Mouse (Mus musculus) midbrain, embryonic 10.5 days (tissue): ENCODE data around the gene Megf11. TPM values are rescaled to one million over a fixed set of nuclear protein-coding genes. Genes with fewer than 3 reads are reported as not detected.
A peak's percentile ranks its signal among the peaks of the same experiment; 100 is the strongest.

Source experiments
- DNase-seq: peaks from one replicate; pipeline ENCODE4 v3.0.0-alpha.2; 2017; ENCODE audit warnings: low spot score
- H3K27ac ChIP-seq: fragments of 300-500 bp; sonication (generic); replicated peaks from 2 replicates; pipeline ENCODE4 v1.5.1; 2016; ENCODE audit warnings: mild to moderate bottlenecking
- H3K27me3 ChIP-seq: fragments of 300-500 bp; sonication (generic); 2 replicates; pipeline ENCODE4 v1.6.1; 2016; ENCODE audit warnings: low read depth, mild to moderate bottlenecking; ENCODE audit not compliant: poor library complexity, severe bottlenecking
- H3K36me3 ChIP-seq: fragments of 300-500 bp; sonication (generic); 2 replicates; pipeline ENCODE4 v1.6.1; 2016; ENCODE audit warnings: mild to moderate bottlenecking, moderate library complexity
- H3K4me1 ChIP-seq: fragments of 300-500 bp; sonication (generic); 2 replicates; pipeline ENCODE4 v1.6.1; 2016
- H3K4me3 ChIP-seq: fragments of 300-500 bp; sonication (generic); 2 replicates; pipeline ENCODE4 v1.5.1; 2016; ENCODE audit warnings: mild to moderate bottlenecking, moderate library complexity
- H3K9me3 ChIP-seq: fragments of 300-500 bp; sonication (generic); replicated peaks from 2 replicates; pipeline ENCODE4 v1.6.1; 2016; ENCODE audit warnings: mild to moderate bottlenecking
- WGBS: fragments of 180-500 bp; shearing (Covaris S2); methylation state at CpG from one replicate; pipeline ENCODE4 v1.1.7; 2016; 5-methylcytosine and 5-hydroxymethylcytosine counted together
- polyA plus RNA-seq: library from polyadenylated mRNA; unstranded; fragments of >200 nt; fragmentation: Nextera tagmentation; extraction: Ambion mirVana; gene quantifications from 2 replicates; pipeline ENCODE4 v1.2.1, GENCODE M21; 2016

The Megf11 gene
- polyA plus RNA-seq, 1 experiment from 2014 or later: 1.3 TPM

DNA sequence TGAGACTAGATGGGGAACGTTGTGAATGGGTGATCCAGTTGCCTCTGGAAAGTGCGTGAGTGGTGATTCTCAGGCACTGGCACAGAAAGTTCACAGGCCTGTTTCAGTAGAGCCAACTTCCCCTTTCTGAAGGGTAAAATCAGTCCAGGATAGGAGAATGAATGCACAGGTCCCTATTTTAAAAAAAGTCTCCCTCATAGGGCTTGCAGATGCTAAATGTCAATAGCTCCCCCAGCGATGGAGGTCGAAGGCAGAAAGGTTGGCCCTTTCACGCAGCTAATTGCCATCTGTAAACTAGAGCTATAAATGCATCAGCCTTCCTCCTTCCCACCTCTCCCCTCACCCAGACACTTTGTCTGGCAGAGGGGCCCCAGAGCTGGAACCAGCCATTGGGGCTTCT, 200.9 kb downstream of the Megf11 start:
- Histone ChIP-seq H3K4me1 (peaks cover 9% of the 10 kb centered on the region; the same call in 1 of the 2 replicates), H3K36me3 (no peaks in the 10 kb centered on the region), H3K27me3 (peaks cover 4% of the 10 kb centered on the region; the same call in 1 of the 2 replicates), H3K4me3 (no peak overlapping the region), H3K9me3 (no peaks in the 10 kb centered on the region), H3K27ac (no peak overlapping the region)
- no peak for DNase-seq
- WGBS: 87% methylated on average over 5 of the region's 5 CpGs

- H3K4me1 ChIP-seq: peaks cover 11% of the 10 kb centered on the region
- no peak for DNase-seq
- H3K9me3 ChIP-seq: no peaks in the 10 kb centered on the region
- H3K36me3 ChIP-seq: no peaks in the 10 kb centered on the region
- no peak overlapping the region for H3K27ac ChIP-seq
- H3K27me3 ChIP-seq: peaks cover 4% of the 10 kb centered on the region; the same call in 1 of the 2 replicates
- 91% methylated on average over 7 of the region's 7 CpGs for WGBS
- H3K4me3 ChIP-seq: no peak overlapping the region
Observed at GRCm38 (mm10) chr9:64587991-64588390, 202.6 kb downstream of the Megf11 start.

- Histone ChIP-seq H3K4me1 (peaks cover 27% of the 10 kb centered on the region), H3K4me3 (no peak overlapping the region), H3K36me3 (no peaks in the 10 kb centered on the region), H3K27me3 (peaks cover 27% of the 10 kb centered on the region), H3K9me3 (no peaks in the 10 kb centered on the region), H3K27ac (peak overlapping the region; percentile 55)
- no peak for DNase-seq
- WGBS: 72% methylated on average over 5 of the region's 5 CpGs
Observed at GRCm38 (mm10) chr9:64590634-64591041, 205.2 kb downstream of the Megf11 start.

DNA sequence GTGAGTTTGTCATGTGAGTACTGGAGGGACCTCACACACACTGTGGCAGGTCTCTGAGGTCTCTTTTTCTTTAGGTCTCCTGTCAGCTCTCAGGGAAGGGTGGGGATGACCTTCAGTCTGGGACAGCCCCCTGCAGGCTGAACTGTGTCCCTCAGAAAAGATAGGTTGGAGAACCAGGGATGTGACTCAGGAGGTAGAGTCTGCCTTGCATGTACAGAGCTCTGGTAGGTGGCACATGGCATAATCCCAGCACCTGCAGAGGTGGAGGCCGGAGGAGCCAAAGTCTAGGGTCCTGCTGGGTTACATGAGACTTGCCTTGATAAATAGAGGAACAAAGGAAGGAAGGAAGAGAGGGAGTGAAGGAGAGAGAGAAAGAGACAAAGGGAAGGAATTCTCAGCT, 206.0 kb downstream of the Megf11 start:
- Histone ChIP-seq H3K4me1 (peaks cover 27% of the 10 kb centered on the region), H3K36me3 (no peaks in the 10 kb centered on the region), H3K27ac (0 out of 2 replicates have a peak overlapping the region, but pooled peaks have one; percentile 13), H3K27me3 (peaks cover 31% of the 10 kb centered on the region), H3K4me3 (no peak overlapping the region), H3K9me3 (no peaks in the 10 kb centered on the region)
- 79% methylated on average over 1 of the region's 1 CpGs for WGBS
- DNase-seq: no peak

DNA sequence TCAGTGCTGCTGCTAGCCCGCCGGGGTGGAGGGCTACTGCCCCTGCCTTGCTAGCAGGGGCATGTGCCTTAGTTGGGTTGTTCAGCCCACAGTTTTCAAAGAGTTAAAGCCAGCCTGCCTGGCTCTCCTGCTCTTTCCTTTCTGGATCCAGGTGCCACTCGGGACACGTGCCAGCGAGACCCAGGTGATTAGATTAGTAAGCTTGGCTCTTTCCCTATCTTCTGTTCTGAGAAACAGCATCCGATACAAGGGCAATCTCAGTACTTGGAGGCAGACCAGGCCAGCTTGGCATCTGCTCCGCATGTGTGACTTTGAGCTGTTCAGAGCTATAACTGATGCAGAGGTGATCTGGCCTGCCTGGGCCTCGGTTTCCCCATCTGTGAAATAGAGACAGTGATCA, 209.0 kb downstream of the Megf11 start:
- 72% methylated on average over 8 of the region's 8 CpGs for WGBS
- H3K27ac ChIP-seq: peak overlapping the region; percentile 42; the same call in 1 of the 2 replicates
- H3K4me3 ChIP-seq: no peak overlapping the region
- H3K4me1 ChIP-seq: peaks cover 30% of the 10 kb centered on the region
- H3K9me3 ChIP-seq: no peaks in the 10 kb centered on the region
- H3K27me3 ChIP-seq: peaks cover 36% of the 10 kb centered on the region
- H3K36me3 ChIP-seq: no peaks in the 10 kb centered on the region
- DNase-seq: no peak

DNA sequence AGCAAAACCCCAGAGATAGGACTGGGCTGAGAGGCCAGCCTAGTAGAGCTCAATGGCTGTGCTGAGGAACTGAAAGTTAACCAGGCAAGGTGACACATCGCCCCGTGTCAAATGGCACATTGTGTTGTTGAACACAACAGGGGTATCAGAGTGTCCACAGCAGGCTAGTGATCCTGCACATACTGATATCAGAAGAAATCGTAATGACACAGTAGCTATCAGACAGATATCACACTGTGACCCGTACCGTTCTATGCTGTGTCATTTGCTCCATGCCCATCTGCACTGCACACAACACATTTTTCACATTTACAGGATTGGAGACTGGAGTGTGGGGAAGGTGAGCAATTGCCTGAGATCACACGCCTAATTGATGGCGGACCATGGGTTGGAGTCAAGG, 213.0 kb downstream of the Megf11 start:
- no peaks in the 10 kb centered on the region for H3K36me3 ChIP-seq
- no peak overlapping the region for H3K27ac ChIP-seq
- WGBS: 97% methylated on average over 7 of the region's 7 CpGs
- DNase-seq: no peak
- H3K4me3 ChIP-seq: no peak overlapping the region
- peaks cover 47% of the 10 kb centered on the region for H3K27me3 ChIP-seq
- no peaks in the 10 kb centered on the region for H3K9me3 ChIP-seq
- peaks cover 19% of the 10 kb centered on the region for H3K4me1 ChIP-seq

DNA sequence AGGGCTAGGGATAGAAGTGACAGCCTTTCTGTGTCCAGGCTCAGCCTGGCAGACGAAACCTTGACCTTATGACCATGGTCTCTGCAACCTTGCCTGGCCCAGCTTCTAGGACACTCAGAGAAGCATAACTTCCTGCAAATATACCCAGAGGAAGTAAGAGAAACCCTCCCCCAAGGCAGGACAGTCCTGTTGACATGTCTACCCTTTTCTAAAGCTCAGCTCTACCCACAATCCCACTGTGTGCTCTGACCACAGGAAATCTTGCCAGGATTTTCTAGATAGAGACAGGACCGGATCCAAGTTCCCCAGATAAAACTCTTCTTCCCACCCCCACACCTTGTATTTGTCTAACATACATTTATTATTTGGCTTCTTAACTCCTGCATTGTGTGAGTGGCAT, 215.3 kb downstream of the Megf11 start:
- 83% methylated on average over 2 of the region's 2 CpGs for WGBS
- Histone ChIP-seq H3K27ac (no peak overlapping the region), H3K4me3 (no peak overlapping the region), H3K36me3 (no peaks in the 10 kb centered on the region), H3K9me3 (no peaks in the 10 kb centered on the region), H3K4me1 (peaks cover 26% of the 10 kb centered on the region), H3K27me3 (peaks cover 40% of the 10 kb centered on the region)
- DNase-seq: no peak

DNA sequence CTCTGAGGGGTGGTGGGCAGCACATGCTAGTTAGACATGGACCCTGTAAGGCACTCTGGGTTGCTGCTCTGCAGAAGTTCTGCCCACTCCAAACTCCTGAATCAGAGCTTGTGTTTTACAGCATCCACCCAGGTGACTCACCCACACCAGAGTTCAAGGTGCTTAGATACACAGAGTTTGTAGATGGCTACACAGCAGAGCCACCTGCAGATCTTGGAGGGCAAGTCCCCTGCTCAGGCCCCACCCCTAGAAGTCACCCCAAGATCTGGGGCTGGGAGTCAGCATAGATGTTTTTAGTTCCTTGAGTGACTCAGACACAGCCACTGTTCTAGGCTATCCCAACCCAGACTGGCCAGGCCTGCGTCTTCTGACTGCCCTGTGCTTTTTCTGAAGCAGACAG, 217.5 kb downstream of the Megf11 start:
- no peak overlapping the region for H3K4me3 ChIP-seq
- WGBS: 85% methylated on average over 1 of the region's 1 CpGs
- H3K4me1 ChIP-seq: peaks cover 42% of the 10 kb centered on the region
- H3K36me3 ChIP-seq: no peaks in the 10 kb centered on the region
- no peak overlapping the region for H3K27ac ChIP-seq
- H3K27me3 ChIP-seq: peaks cover 48% of the 10 kb centered on the region
- no peaks in the 10 kb centered on the region for H3K9me3 ChIP-seq
- no peak for DNase-seq

- WGBS: 74% methylated on average over 7 of the region's 7 CpGs
- Histone ChIP-seq H3K4me3 (no peak overlapping the region), H3K9me3 (no peaks in the 10 kb centered on the region), H3K27ac (no peak overlapping the region), H3K36me3 (no peaks in the 10 kb centered on the region), H3K4me1 (peaks cover 48% of the 10 kb centered on the region), H3K27me3 (peaks cover 54% of the 10 kb centered on the region)
- DNase-seq: no peak
Observed at GRCm38 (mm10) chr9:64604217-64604711, 218.8 kb downstream of the Megf11 start.

DNA sequence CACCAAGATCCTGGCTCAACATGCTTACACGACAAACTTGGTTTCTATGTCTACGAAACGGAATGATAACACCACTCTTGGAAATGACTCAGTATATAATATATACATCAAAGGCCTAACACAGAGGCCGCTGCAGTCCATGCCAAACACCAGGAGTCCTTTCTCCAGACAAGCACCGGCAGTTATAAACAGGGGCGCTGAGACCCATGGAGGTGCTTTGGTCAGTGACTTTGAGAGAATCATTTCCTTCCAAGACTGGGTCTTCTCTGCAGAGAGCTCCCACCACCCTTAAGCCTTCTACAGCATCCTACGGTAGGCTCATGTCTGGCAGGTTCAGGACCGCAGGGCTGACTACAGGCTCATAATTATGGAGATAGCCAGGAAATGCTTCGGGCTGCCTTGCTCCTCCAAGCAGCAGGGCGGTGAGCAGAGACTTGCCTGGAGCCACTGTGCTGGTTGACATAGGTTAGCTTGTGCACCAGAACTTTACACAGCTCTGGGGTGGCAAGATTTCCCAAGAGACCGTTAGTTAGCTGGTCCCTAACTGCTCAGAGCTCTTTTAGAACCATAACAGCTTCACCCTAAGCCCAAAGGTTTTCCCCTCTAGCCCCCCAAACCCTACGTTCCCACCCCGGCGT, 219.8 kb downstream of the Megf11 start:
- peaks cover 56% of the 10 kb centered on the region for H3K4me1 ChIP-seq
- WGBS: 67% methylated on average over 14 of the region's 14 CpGs
- peak overlapping the region; percentile 81 for H3K27ac ChIP-seq

GRCm38 (mm10) chr9:64605735-64606349, 220.4 kb downstream of the Megf11 start:
- Histone ChIP-seq H3K27ac (peak overlapping the region; percentile 81), H3K4me3 (0 out of 2 replicates have a peak overlapping the region, but pooled peaks have one; percentile 19), H3K4me1 (peaks cover 56% of the 10 kb centered on the region), H3K9me3 (no peaks in the 10 kb centered on the region), H3K36me3 (no peaks in the 10 kb centered on the region), H3K27me3 (peaks cover 65% of the 10 kb centered on the region)
- peak; percentile 80 for DNase-seq
- 10% methylated on average over 13 of the region's 13 CpGs for WGBS

More for the DNA sequence above, 219.8 kb downstream of the Megf11 start:
- peaks cover 62% of the 10 kb centered on the region for H3K27me3 ChIP-seq
- no peaks in the 10 kb centered on the region for H3K36me3 ChIP-seq
- no peak for DNase-seq
- H3K4me3 ChIP-seq: 0 out of 2 replicates have a peak overlapping the region, but pooled peaks have one; percentile 19
- H3K9me3 ChIP-seq: no peaks in the 10 kb centered on the region

DNA sequence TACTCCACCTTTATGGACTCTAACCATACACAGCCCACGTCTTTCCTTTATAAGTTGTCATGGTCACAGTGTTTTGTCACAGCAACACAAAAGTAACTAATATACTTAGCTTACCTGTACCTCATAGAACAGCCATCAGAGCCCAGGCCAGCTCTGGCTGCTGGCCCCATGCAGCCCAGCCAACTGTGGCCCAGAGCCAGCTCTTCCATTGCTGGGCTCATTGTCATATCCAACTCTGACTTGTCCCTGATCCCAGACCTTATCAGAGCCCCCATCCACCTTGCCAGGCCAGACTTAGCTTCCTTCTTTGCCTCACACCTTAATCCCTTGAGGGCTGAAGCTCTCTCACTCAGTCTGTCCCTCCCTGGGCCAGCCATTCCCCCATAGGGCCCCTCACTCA, 221.6 kb downstream of the Megf11 start:
- Histone ChIP-seq H3K27me3 (peaks cover 76% of the 10 kb centered on the region), H3K36me3 (no peaks in the 10 kb centered on the region), H3K4me1 (peaks cover 63% of the 10 kb centered on the region), H3K27ac (peak overlapping the region; percentile 81), H3K9me3 (no peaks in the 10 kb centered on the region), H3K4me3 (no peak overlapping the region)
- DNase-seq: no peak
- whole genome bisulfite sequencing: 86% methylated on average over 1 of the region's 1 CpGs

GRCm38 (mm10) chr9:64609546-64609945, 224.1 kb downstream of the Megf11 start:
- Histone ChIP-seq H3K9me3 (no peaks in the 10 kb centered on the region), H3K4me3 (no peak overlapping the region), H3K27me3 (peaks cover 51% of the 10 kb centered on the region), H3K27ac (peak overlapping the region; percentile 57), H3K36me3 (no peaks in the 10 kb centered on the region), H3K4me1 (peaks cover 61% of the 10 kb centered on the region)
- WGBS: 55% methylated on average over 3 of the region's 3 CpGs
- DNase-seq: no peak
